Mouse (Mus musculus): ENCODE measurements around the gene Btbd8. TPM values are rescaled to one million over a fixed set of nuclear protein-coding genes. Genes with fewer than 3 reads are reported as not detected.

Btbd8 gene
- polyA plus RNA-seq, 1 experiment from 2014 or later, result 3.7 TPM

GRCm38 (mm10) chr5:107411326-107411725 lies 26.5 kb upstream of the Btbd8 start:
- Histone ChIP-seq H3K4me1 (replicated peaks; ENCODE audit: control insufficient read depth, insufficient read depth, low read length) (no peaks in the 10 kb centered on the region), H3K4me3 (ENCODE audit: low read length) (no peak overlapping the region), H3K9me3 (ENCODE audit: control insufficient read depth, low read length) (no peaks in the 10 kb centered on the region), H3K36me3 (ENCODE audit: control insufficient read depth, insufficient read depth, low read length) (no peaks in the 10 kb centered on the region), H3K27me3 (ENCODE audit: control insufficient read depth, insufficient read depth, low read depth, low read length) (no peaks in the 10 kb centered on the region), H3K4me2 (ENCODE audit: low read depth, low read length) (no peak overlapping the region), H3K27ac (ENCODE audit: low read length) (no peak overlapping the region), H3K9ac (ENCODE audit: low read length) (no peak overlapping the region)
- 39% methylated on average over 4 of the region's 4 CpGs for WGBS
- ATAC-seq (ENCODE audit: low read depth), result no peak

GRCm38 (mm10) chr5:107412285-107412684 lies 25.5 kb upstream of the Btbd8 start:
- Histone ChIP-seq H3K4me3 (ENCODE audit: low read length) (no peak overlapping the region), H3K36me3 (ENCODE audit: control insufficient read depth, insufficient read depth, low read length) (no peaks in the 10 kb centered on the region), H3K27ac (ENCODE audit: low read length) (no peak overlapping the region), H3K9ac (ENCODE audit: low read length) (no peak overlapping the region), H3K9me3 (ENCODE audit: control insufficient read depth, low read length) (no peaks in the 10 kb centered on the region), H3K4me2 (ENCODE audit: low read depth, low read length) (no peak overlapping the region), H3K27me3 (ENCODE audit: control insufficient read depth, insufficient read depth, low read depth, low read length) (no peaks in the 10 kb centered on the region), H3K4me1 (replicated peaks; ENCODE audit: control insufficient read depth, insufficient read depth, low read length) (no peaks in the 10 kb centered on the region)
- 85% methylated on average over 2 of the region's 2 CpGs for WGBS
- ATAC-seq (ENCODE audit: low read depth), result no peak

GRCm38 (mm10) chr5:107415098-107415497 lies 22.7 kb upstream of the Btbd8 start:
- no peaks in the 10 kb centered on the region for H3K4me1 ChIP-seq (replicated peaks; ENCODE audit: control insufficient read depth, insufficient read depth, low read length)
- H3K9ac ChIP-seq (ENCODE audit: low read length), result no peak overlapping the region
- H3K4me2 ChIP-seq (ENCODE audit: low read depth, low read length), result no peak overlapping the region
- H3K27me3 ChIP-seq (ENCODE audit: control insufficient read depth, insufficient read depth, low read depth, low read length), result no peaks in the 10 kb centered on the region
- H3K4me3 ChIP-seq (ENCODE audit: low read length), result no peak overlapping the region
- WGBS, result 73% methylated on average over 2 of the region's 2 CpGs
- no peak overlapping the region for H3K27ac ChIP-seq (ENCODE audit: low read length)
- no peaks in the 10 kb centered on the region for H3K36me3 ChIP-seq (ENCODE audit: control insufficient read depth, insufficient read depth, low read length)
- ATAC-seq (ENCODE audit: low read depth), result no peak
- no peaks in the 10 kb centered on the region for H3K9me3 ChIP-seq (ENCODE audit: control insufficient read depth, low read length)

DNA sequence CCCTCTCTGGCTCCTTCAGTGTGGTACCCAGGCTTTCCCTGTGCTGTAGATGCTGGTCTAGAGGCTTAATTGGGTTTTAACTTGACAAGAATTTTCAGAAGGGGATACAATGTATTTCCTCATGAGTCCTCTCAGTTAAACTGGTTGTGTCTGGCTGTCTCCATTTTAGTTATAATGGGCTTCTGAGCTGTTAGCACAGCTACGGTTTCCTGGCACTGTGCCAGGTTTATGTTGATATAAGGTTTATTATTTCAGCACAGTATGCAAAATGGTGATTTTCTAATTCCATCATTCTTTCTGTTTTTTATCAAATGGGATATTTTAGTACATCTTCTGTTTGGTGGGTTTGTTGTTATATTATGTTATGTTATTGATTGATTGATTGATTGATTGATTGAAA lies 16.1 kb upstream of the Btbd8 start:
- Histone ChIP-seq H3K27me3 (ENCODE audit: control insufficient read depth, insufficient read depth, low read depth, low read length) (no peaks in the 10 kb centered on the region), H3K9ac (ENCODE audit: low read length) (no peak overlapping the region), H3K36me3 (ENCODE audit: control insufficient read depth, insufficient read depth, low read length) (no peaks in the 10 kb centered on the region), H3K9me3 (ENCODE audit: control insufficient read depth, low read length) (no peaks in the 10 kb centered on the region), H3K4me1 (replicated peaks; ENCODE audit: control insufficient read depth, insufficient read depth, low read length) (no peaks in the 10 kb centered on the region), H3K27ac (ENCODE audit: low read length) (no peak overlapping the region), H3K4me3 (ENCODE audit: low read length) (no peak overlapping the region), H3K4me2 (ENCODE audit: low read depth, low read length) (no peak overlapping the region)
- ATAC-seq (ENCODE audit: low read depth), result no peak
- 7% methylated on average over 1 of the region's 1 CpGs for WGBS

DNA sequence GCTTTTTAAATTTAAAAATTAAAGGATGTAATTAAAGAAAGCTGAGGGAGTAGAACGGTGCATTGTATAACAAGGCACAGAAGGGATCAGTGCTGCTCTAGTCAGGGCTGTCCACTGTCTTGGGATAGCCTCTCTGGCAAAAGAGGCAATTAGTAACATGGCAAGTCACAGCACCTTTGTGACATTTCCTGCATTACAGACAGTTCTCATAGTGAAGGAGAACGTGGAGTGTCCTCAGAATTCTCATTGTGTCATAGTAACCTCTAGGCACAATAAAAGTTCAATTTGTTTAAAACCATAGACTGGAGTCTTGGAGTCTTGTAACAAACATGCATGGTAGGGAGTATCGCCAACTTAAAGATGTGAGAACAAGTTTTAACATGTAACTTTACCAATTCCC lies 6.5 kb upstream of the Btbd8 start, which contains the start of gene Lpcat2b:
Gene Lpcat2b, plus strand, starts transcription at position 301 of the 400 bp plus-strand sequence.
- ATAC-seq (ENCODE audit: low read depth), result no peak
- no peaks in the 10 kb centered on the region for H3K27me3 ChIP-seq (ENCODE audit: control insufficient read depth, insufficient read depth, low read depth, low read length)
- no peaks in the 10 kb centered on the region for H3K4me1 ChIP-seq (replicated peaks; ENCODE audit: control insufficient read depth, insufficient read depth, low read length)
- no peak within 1 kb of the TSS for H3K4me2 ChIP-seq (ENCODE audit: low read depth, low read length)
- no peaks in the 10 kb centered on the region for H3K9me3 ChIP-seq (ENCODE audit: control insufficient read depth, low read length)
- no peak within 1 kb of the TSS for H3K4me3 ChIP-seq (ENCODE audit: low read length)
- WGBS, result 77% methylated on average over 3 of the region's 3 CpGs
- no peak within 1 kb of the TSS for H3K27ac ChIP-seq (ENCODE audit: low read length)
- H3K36me3 ChIP-seq (ENCODE audit: control insufficient read depth, insufficient read depth, low read length), result no peaks in the 10 kb centered on the region
- no peak within 1 kb of the TSS for H3K9ac ChIP-seq (ENCODE audit: low read length)

GRCm38 (mm10) chr5:107434001-107434400 lies 3.8 kb upstream of the Btbd8 start:
- Histone ChIP-seq H3K4me3 (ENCODE audit: low read length) (no peak overlapping the region), H3K9me3 (ENCODE audit: control insufficient read depth, low read length) (no peaks in the 10 kb centered on the region), H3K9ac (ENCODE audit: low read length) (no peak overlapping the region), H3K4me1 (replicated peaks; ENCODE audit: control insufficient read depth, insufficient read depth, low read length) (peaks cover 7% of the 10 kb centered on the region), H3K4me2 (ENCODE audit: low read depth, low read length) (no peak overlapping the region), H3K36me3 (ENCODE audit: control insufficient read depth, insufficient read depth, low read length) (no peaks in the 10 kb centered on the region), H3K27ac (ENCODE audit: low read length) (no peak overlapping the region), H3K27me3 (ENCODE audit: control insufficient read depth, insufficient read depth, low read depth, low read length) (no peaks in the 10 kb centered on the region)
- ATAC-seq (ENCODE audit: low read depth), result no peak
- WGBS, result 72% methylated on average over 5 of the region's 5 CpGs

DNA sequence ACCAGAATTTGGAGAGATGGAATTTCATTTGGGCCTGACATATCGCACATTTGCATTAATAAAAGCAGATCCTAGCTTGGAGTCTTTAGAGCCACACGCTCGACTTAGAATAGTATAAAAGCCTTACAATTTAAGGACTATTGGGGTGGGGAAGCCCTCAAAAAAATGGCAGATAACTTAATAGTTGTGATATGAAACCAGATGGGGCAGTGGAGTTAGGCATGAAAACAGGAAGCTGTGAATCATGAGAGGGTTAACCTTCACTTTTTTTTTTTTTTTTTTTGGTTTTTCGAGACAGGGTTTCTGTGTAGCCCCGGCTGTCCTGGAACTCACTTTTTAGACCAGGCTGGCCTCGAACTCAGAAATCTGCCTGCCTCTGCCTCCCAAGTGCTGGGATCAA lies 1.6 kb upstream of the Btbd8 start:
- 78% methylated on average over 6 of the region's 6 CpGs for WGBS
- Histone ChIP-seq H3K9ac (ENCODE audit: low read length) (no peak overlapping the region), H3K4me3 (ENCODE audit: low read length) (no peak overlapping the region), H3K27ac (ENCODE audit: low read length) (no peak overlapping the region), H3K9me3 (ENCODE audit: control insufficient read depth, low read length) (no peaks in the 10 kb centered on the region), H3K4me2 (ENCODE audit: low read depth, low read length) (no peak overlapping the region), H3K36me3 (ENCODE audit: control insufficient read depth, insufficient read depth, low read length) (no peaks in the 10 kb centered on the region), H3K27me3 (ENCODE audit: control insufficient read depth, insufficient read depth, low read depth, low read length) (no peaks in the 10 kb centered on the region), H3K4me1 (replicated peaks; ENCODE audit: control insufficient read depth, insufficient read depth, low read length) (peaks cover 8% of the 10 kb centered on the region)
- no peak for ATAC-seq (ENCODE audit: low read depth)

- H3K27me3 ChIP-seq (ENCODE audit: control insufficient read depth, insufficient read depth, low read depth, low read length), result no peaks in the 10 kb centered on the region
- no peak overlapping the region for H3K4me2 ChIP-seq (ENCODE audit: low read depth, low read length)
- no peak for ATAC-seq (ENCODE audit: low read depth)
- H3K4me3 ChIP-seq (ENCODE audit: low read length), result no peak overlapping the region
- H3K27ac ChIP-seq (ENCODE audit: low read length), result no peak overlapping the region
- no peaks in the 10 kb centered on the region for H3K9me3 ChIP-seq (ENCODE audit: control insufficient read depth, low read length)
- no peak overlapping the region for H3K9ac ChIP-seq (ENCODE audit: low read length)
- peaks cover 8% of the 10 kb centered on the region for H3K4me1 ChIP-seq (replicated peaks; ENCODE audit: control insufficient read depth, insufficient read depth, low read length)
- H3K36me3 ChIP-seq (ENCODE audit: control insufficient read depth, insufficient read depth, low read length), result no peaks in the 10 kb centered on the region
- WGBS, result 61% methylated on average over 6 of the region's 6 CpGs
These were observed 1.1 kb upstream of the Btbd8 start for GRCm38 (mm10) chr5:107436587-107437209.

- peak; percentile 5; the same call in 1 of the 2 replicates for ATAC-seq (ENCODE audit: low read depth)
- WGBS, result 13% methylated on average over 7 of the region's 7 CpGs
- no peaks in the 10 kb centered on the region for H3K9me3 ChIP-seq (ENCODE audit: control insufficient read depth, low read length)
- peak overlapping the region; percentile 82 for H3K4me2 ChIP-seq (ENCODE audit: low read depth, low read length)
- peak overlapping the region; percentile 91 for H3K27ac ChIP-seq (ENCODE audit: low read length)
- peak overlapping the region; percentile 98 for H3K9ac ChIP-seq (ENCODE audit: low read length)
- H3K27me3 ChIP-seq (ENCODE audit: control insufficient read depth, insufficient read depth, low read depth, low read length), result no peaks in the 10 kb centered on the region
- H3K4me1 ChIP-seq (replicated peaks; ENCODE audit: control insufficient read depth, insufficient read depth, low read length), result peaks cover 8% of the 10 kb centered on the region
- no peaks in the 10 kb centered on the region for H3K36me3 ChIP-seq (ENCODE audit: control insufficient read depth, insufficient read depth, low read length)
- peak overlapping the region; percentile 91 for H3K4me3 ChIP-seq (ENCODE audit: low read length)
These were observed 556 bp downstream of the Btbd8 start for GRCm38 (mm10) chr5:107438353-107438752.

- Histone ChIP-seq H3K27ac (ENCODE audit: low read length) (no peak overlapping the region), H3K4me2 (ENCODE audit: low read depth, low read length) (no peak overlapping the region), H3K27me3 (ENCODE audit: control insufficient read depth, insufficient read depth, low read depth, low read length) (no peaks in the 10 kb centered on the region), H3K4me1 (replicated peaks; ENCODE audit: control insufficient read depth, insufficient read depth, low read length) (peaks cover 8% of the 10 kb centered on the region), H3K4me3 (ENCODE audit: low read length) (no peak overlapping the region), H3K9me3 (ENCODE audit: control insufficient read depth, low read length) (no peaks in the 10 kb centered on the region), H3K9ac (ENCODE audit: low read length) (no peak overlapping the region), H3K36me3 (ENCODE audit: control insufficient read depth, insufficient read depth, low read length) (no peaks in the 10 kb centered on the region)
- ATAC-seq (ENCODE audit: low read depth), result no peak
- WGBS, result 78% methylated on average over 5 of the region's 5 CpGs
These were observed 4.1 kb downstream of the Btbd8 start for GRCm38 (mm10) chr5:107441881-107442280.
